Mouse (Mus musculus): ENCODE results near the gene Hspa1b.

Hspa1b gene

GRCm38 (mm10) chr17:34928841-34929240, 30.2 kb downstream of the Hspa1b start:
- DNase-seq (ENCODE audit: low spot score): no peak

GRCm38 (mm10) chr17:34927306-34928019, 31.6 kb downstream of the Hspa1b start:
- no peak for DNase-seq (ENCODE audit: low spot score)

GRCm38 (mm10) chr17:34924258-34924657, 34.8 kb downstream of the Hspa1b start:
- no peak for DNase-seq (ENCODE audit: low spot score)

GRCm38 (mm10) chr17:34922939-34923338, 36.1 kb downstream of the Hspa1b start:
- no peak for DNase-seq (ENCODE audit: low spot score)

- no peak for DNase-seq (ENCODE audit: low spot score)
These were observed 41.9 kb downstream of the Hspa1b start for GRCm38 (mm10) chr17:34917188-34917587.

GRCm38 (mm10) chr17:34916316-34916715, 42.7 kb downstream of the Hspa1b start:
- no peak for DNase-seq (ENCODE audit: low spot score)

- no peak for DNase-seq (ENCODE audit: low spot score)
These were observed 43.6 kb downstream of the Hspa1b start for GRCm38 (mm10) chr17:34915410-34915831.

GRCm38 (mm10) chr17:34913930-34914665, 44.9 kb downstream of the Hspa1b start, which contains the start of gene Slc44a4:
Gene Slc44a4 (plus strand): TSS chr17:34914466.
- no peak for DNase-seq (ENCODE audit: low spot score)

GRCm38 (mm10) chr17:34911945-34912351, 47.1 kb downstream of the Hspa1b start:
- DNase-seq (ENCODE audit: low spot score): peak; percentile 82

- DNase-seq (ENCODE audit: low spot score): no peak
These were observed 48.1 kb downstream of the Hspa1b start for GRCm38 (mm10) chr17:34910982-34911381.
